Mouse (Mus musculus): ENCODE data around the gene Plpp3. TPM values are rescaled to one million over a fixed set of nuclear protein-coding genes. Genes with fewer than 3 reads are reported as not detected.

Plpp3 gene
- polyA plus RNA-seq, 1 experiment from 2014 or later = 70.9 TPM

DNA sequence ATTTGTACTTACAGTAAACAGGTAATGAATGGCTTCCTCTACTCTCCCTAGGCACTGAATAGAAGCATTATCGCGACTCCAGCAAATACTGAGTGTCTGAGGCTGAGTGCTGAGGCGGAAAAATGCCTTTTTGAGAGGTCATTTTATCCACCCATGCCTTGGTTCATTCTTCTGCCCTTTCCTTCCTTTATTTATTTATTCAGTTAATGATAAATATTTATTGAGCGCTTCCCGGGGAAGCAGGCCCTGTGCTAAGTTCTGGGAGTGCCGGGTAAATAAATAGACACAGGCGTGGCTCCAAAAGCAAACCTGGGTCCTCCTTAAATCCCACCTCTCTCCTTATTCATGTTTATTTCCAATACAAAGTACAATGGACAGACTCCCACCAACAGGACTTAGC, 27.9 kb upstream of the Plpp3 start:
- H3K36me3 ChIP-seq = no peaks in the 10 kb centered on the region
- H3K4me3 ChIP-seq = no peak overlapping the region
- ATAC-seq (ENCODE audit: low read depth) = no peak
- no peak overlapping the region for H3K4me2 ChIP-seq
- 68% methylated on average over 7 of the region's 7 CpGs for WGBS
- peaks cover 9% of the 10 kb centered on the region for H3K4me1 ChIP-seq (replicated peaks)
- peaks cover 4% of the 10 kb centered on the region; the same call in 1 of the 2 replicates for H3K9me3 ChIP-seq
- no peaks in the 10 kb centered on the region for H3K27me3 ChIP-seq
- no peak overlapping the region for H3K9ac ChIP-seq
- no peak overlapping the region for H3K27ac ChIP-seq (replicated peaks)

GRCm38 (mm10) chr4:105131756-105132314, 25.3 kb upstream of the Plpp3 start:
- Histone ChIP-seq H3K36me3 (no peaks in the 10 kb centered on the region), H3K27me3 (no peaks in the 10 kb centered on the region), H3K27ac (replicated peaks) (no peak overlapping the region), H3K9me3 (peaks cover 2% of the 10 kb centered on the region; the same call in 1 of the 2 replicates), H3K4me2 (no peak overlapping the region), H3K9ac (no peak overlapping the region), H3K4me1 (replicated peaks) (peaks cover 9% of the 10 kb centered on the region), H3K4me3 (no peak overlapping the region)
- WGBS = 89% methylated on average over 9 of the region's 9 CpGs
- no peak for ATAC-seq (ENCODE audit: low read depth)

GRCm38 (mm10) chr4:105133350-105134050, 23.6 kb upstream of the Plpp3 start:
- ATAC-seq (ENCODE audit: low read depth) = no peak
- WGBS = 66% methylated on average over 4 of the region's 4 CpGs
- peaks cover 9% of the 10 kb centered on the region for H3K4me1 ChIP-seq (replicated peaks)
- H3K9me3 ChIP-seq = no peaks in the 10 kb centered on the region
- H3K4me3 ChIP-seq = no peak overlapping the region
- H3K4me2 ChIP-seq = no peak overlapping the region
- no peak overlapping the region for H3K9ac ChIP-seq
- H3K27ac ChIP-seq (replicated peaks) = no peak overlapping the region
- no peaks in the 10 kb centered on the region for H3K36me3 ChIP-seq
- no peaks in the 10 kb centered on the region for H3K27me3 ChIP-seq

DNA sequence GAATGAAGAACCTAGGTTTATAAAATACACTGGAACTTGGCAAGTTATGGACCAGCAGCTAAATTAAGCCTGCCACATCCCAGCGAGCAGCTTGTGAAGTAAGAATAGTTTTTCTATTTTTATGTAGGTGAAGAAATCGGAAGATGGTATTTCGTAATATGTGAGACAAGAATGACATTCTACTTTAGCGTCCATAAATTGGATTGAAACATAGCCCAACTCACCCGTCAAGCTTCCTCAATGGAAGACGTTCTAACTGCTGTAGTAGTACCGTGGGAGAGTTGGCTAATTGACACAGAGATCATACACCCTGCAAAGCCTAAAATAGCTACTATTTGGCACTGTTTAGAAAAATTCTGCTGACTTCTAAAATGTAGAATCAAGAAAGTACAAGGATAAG, 7.7 kb upstream of the Plpp3 start:
- Histone ChIP-seq H3K27me3 (no peaks in the 10 kb centered on the region), H3K36me3 (no peaks in the 10 kb centered on the region), H3K4me1 (replicated peaks) (no peaks in the 10 kb centered on the region), H3K4me3 (no peak overlapping the region), H3K27ac (replicated peaks) (no peak overlapping the region), H3K4me2 (no peak overlapping the region), H3K9me3 (no peaks in the 10 kb centered on the region), H3K9ac (no peak overlapping the region)
- no peak for ATAC-seq (ENCODE audit: low read depth)
- 89% methylated on average over 7 of the region's 7 CpGs for whole genome bisulfite sequencing

DNA sequence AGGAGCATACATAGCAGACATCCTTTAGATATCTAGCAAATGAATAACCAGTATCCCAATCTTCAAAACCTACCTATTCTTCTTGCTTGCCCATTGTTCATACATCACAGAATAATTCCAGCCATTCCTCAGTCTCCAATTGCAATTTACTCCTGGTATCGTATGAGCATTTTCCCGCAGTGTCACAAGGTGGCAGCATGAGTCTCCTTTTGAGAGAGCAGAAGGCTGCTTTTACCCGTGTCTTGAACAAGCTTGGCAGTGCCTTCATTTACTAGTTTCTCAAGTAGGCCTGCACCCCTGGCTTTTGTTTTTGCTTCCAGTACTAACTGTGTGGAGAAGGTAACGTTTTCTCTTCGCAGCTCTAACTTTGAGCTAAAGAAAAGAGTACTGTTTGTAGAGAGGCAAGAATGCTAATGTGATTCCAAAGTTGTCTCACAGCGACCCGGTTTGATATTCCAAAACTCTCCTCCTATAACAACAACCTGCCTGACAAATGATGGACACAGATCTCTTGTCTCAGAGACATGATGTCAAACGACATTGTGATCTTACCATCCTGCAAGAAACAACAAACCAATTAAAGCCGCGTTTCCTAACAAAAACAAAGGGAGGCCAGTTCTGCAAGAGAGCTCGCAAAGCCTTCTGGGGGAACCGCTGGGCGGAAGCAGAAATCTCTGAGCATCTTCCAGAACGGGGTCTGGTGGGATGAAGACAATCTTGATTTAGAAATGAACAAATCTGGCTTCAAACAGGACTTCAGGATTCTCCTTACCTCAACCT, 5.0 kb upstream of the Plpp3 start:
- ATAC-seq (ENCODE audit: low read depth) = peak; percentile 69; the same call in 1 of the 2 replicates
- no peak overlapping the region for H3K27ac ChIP-seq (replicated peaks)
- H3K4me1 ChIP-seq (replicated peaks) = 0 out of 2 replicates have a peak, but pooled peaks cover 5% of the 10 kb centered on the region
- peaks cover 3% of the 10 kb centered on the region; the same call in 1 of the 2 replicates for H3K27me3 ChIP-seq
- 48% methylated on average over 14 of the region's 14 CpGs for WGBS
- H3K4me2 ChIP-seq = no peak overlapping the region
- no peak overlapping the region for H3K4me3 ChIP-seq
- H3K9ac ChIP-seq = no peak overlapping the region
- H3K9me3 ChIP-seq = no peaks in the 10 kb centered on the region
- H3K36me3 ChIP-seq = no peaks in the 10 kb centered on the region

DNA sequence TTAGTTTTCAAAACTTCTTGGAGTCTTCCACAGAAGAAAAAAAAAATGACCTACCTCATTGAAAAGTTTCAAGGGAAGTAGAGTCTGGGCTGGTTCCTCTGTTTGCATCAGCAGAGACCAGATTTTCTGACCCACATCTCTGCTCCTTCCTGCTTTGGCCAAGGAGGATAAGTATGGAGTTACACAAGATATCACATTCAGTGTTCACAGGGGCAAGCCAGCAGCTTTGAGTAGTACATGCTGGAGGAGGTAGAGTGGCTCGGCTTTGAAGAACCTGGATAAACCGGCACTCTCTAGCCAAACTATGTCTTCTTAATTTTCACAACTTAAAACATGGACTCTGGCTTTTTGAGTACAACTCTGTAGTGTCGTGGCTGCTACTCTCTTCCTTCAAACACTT, 3.9 kb upstream of the Plpp3 start:
- no peak overlapping the region for H3K4me3 ChIP-seq
- 87% methylated on average over 3 of the region's 3 CpGs for WGBS
- no peak overlapping the region for H3K9ac ChIP-seq
- no peaks in the 10 kb centered on the region for H3K9me3 ChIP-seq
- peaks cover 3% of the 10 kb centered on the region; the same call in 1 of the 2 replicates for H3K27me3 ChIP-seq
- no peak overlapping the region for H3K27ac ChIP-seq (replicated peaks)
- no peaks in the 10 kb centered on the region for H3K36me3 ChIP-seq
- H3K4me1 ChIP-seq (replicated peaks) = peaks cover 6% of the 10 kb centered on the region
- no peak overlapping the region for H3K4me2 ChIP-seq
- ATAC-seq (ENCODE audit: low read depth) = no peak

DNA sequence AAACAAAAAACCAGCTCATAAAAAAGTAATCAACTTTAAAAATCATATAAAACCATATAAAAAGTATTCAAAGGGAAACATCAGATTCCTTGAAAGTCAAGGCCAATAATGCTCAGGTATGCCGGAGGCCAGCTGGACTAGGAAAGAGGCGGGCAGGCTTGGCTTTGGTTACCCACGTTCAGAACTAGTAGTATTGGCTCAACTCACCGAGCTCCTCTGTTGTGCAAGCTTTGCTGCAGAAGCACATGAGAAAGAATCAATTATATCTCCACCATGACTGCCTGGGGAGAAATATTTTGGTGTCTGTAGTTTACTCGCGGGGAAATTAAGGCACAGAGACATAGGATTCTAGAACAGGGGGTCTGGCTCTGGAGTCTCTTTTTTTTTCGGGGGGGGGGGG, 866 bp upstream of the Plpp3 start:
- peaks cover 3% of the 10 kb centered on the region; the same call in 1 of the 2 replicates for H3K27me3 ChIP-seq
- no peak overlapping the region for H3K4me2 ChIP-seq
- 76% methylated on average over 7 of the region's 7 CpGs for WGBS
- no peaks in the 10 kb centered on the region for H3K9me3 ChIP-seq
- no peak overlapping the region for H3K4me3 ChIP-seq
- H3K27ac ChIP-seq (replicated peaks) = no peak overlapping the region
- ATAC-seq (ENCODE audit: low read depth) = no peak
- H3K36me3 ChIP-seq = no peaks in the 10 kb centered on the region
- no peak overlapping the region for H3K9ac ChIP-seq
- H3K4me1 ChIP-seq (replicated peaks) = peaks cover 31% of the 10 kb centered on the region

DNA sequence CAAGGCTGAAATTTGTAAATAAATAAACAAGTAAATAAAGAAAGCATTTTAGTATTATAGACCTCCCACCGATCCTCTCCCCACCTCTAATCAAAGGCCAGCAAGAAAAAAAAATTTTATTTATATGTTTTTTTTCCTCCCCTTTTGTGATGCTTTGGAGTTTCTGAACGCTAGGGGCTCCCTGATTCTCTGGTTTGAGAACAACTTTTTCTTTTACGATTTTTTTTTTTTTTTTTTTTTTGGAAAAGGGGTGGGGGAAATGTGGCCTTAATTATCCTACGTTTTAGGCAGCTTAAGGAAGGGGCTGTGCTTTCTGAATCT, 232 bp upstream of the Plpp3 start:
- Histone ChIP-seq H3K36me3 (no peaks in the 10 kb centered on the region), H3K27ac (replicated peaks) (peak overlapping the region; percentile 93), H3K4me2 (peak overlapping the region; percentile 79), H3K9ac (peak overlapping the region; percentile 95; the same call in 1 of the 2 replicates), H3K27me3 (peaks cover 3% of the 10 kb centered on the region; the same call in 1 of the 2 replicates), H3K4me1 (replicated peaks) (peaks cover 38% of the 10 kb centered on the region), H3K4me3 (peak overlapping the region; percentile 87), H3K9me3 (no peaks in the 10 kb centered on the region)
- 1% methylated on average over 4 of the region's 4 CpGs for WGBS
- ATAC-seq (ENCODE audit: low read depth) = peak; percentile 4; the same call in 1 of the 2 replicates

DNA sequence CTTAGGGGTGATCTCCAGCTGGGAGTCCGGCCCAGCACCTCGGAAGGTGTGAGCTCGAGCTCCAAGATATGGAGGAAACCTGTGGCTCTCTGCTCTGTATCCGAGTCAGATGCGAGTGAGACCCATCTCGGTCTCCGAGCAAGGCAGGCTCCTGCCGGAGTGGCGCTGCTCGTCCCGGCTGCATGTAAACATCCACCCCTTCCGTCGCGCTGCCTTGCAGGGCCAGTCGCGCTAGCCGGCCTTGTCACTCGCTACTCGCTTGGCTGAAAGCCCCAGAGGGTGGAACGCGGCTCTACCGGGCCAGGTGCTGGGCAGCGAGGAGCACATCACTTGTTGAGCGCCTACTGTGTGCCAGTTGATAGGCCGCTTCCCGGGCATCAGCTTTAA, 1.0 kb downstream of the Plpp3 start:
- WGBS = under 1% methylated on average over 26 of the region's 26 CpGs
- peak overlapping the region; percentile 95 for H3K9ac ChIP-seq
- H3K4me3 ChIP-seq = peak overlapping the region; percentile 87
- H3K4me1 ChIP-seq (replicated peaks) = peaks cover 50% of the 10 kb centered on the region
- peak; percentile 78 for ATAC-seq (ENCODE audit: low read depth)
- H3K4me2 ChIP-seq = peak overlapping the region; percentile 79
- no peaks in the 10 kb centered on the region for H3K9me3 ChIP-seq
- no peaks in the 10 kb centered on the region for H3K36me3 ChIP-seq
- peak overlapping the region; percentile 93 for H3K27ac ChIP-seq (replicated peaks)
- peaks cover 3% of the 10 kb centered on the region; the same call in 1 of the 2 replicates for H3K27me3 ChIP-seq

- H3K4me2 ChIP-seq = peak overlapping the region; percentile 79
- WGBS = 2% methylated on average over 18 of the region's 18 CpGs
- H3K27ac ChIP-seq (replicated peaks) = peak overlapping the region; percentile 93
- H3K9ac ChIP-seq = peak overlapping the region; percentile 95
- peaks cover 3% of the 10 kb centered on the region; the same call in 1 of the 2 replicates for H3K27me3 ChIP-seq
- peaks cover 57% of the 10 kb centered on the region for H3K4me1 ChIP-seq (replicated peaks)
- H3K4me3 ChIP-seq = peak overlapping the region; percentile 87
- no peak for ATAC-seq (ENCODE audit: low read depth)
- H3K9me3 ChIP-seq = no peaks in the 10 kb centered on the region
- no peaks in the 10 kb centered on the region for H3K36me3 ChIP-seq
Observed at GRCm38 (mm10) chr4:105158651-105159530, 1.7 kb downstream of the Plpp3 start.

GRCm38 (mm10) chr4:105159531-105159870, 2.4 kb downstream of the Plpp3 start:
- H3K36me3 ChIP-seq = no peaks in the 10 kb centered on the region
- H3K4me1 ChIP-seq (replicated peaks) = peaks cover 59% of the 10 kb centered on the region
- peaks cover 3% of the 10 kb centered on the region; the same call in 1 of the 2 replicates for H3K27me3 ChIP-seq
- H3K4me3 ChIP-seq = peak overlapping the region; percentile 87
- H3K9me3 ChIP-seq = no peaks in the 10 kb centered on the region
- H3K4me2 ChIP-seq = peak overlapping the region; percentile 79
- H3K27ac ChIP-seq (replicated peaks) = no peak overlapping the region
- 28% methylated on average over 6 of the region's 6 CpGs for WGBS
- peak overlapping the region; percentile 95 for H3K9ac ChIP-seq
- ATAC-seq (ENCODE audit: low read depth) = no peak

All from neural tube, embryonic 13.5 days (tissue).